Mouse (Mus musculus) olfactory bulb, adult 2 months (tissue): Measurements from ENCODE around the gene Dglucy. TPM values are rescaled to one million over a fixed set of nuclear protein-coding genes. Genes with fewer than 3 reads are reported as not detected.

Source experiments
- H3K27ac ChIP-seq: fragments of 200-500 bp; 2 replicates; pipeline ENCODE4 v1.5.1; 2012; ENCODE audit warnings: low read depth, low read length; ENCODE audit not compliant: insufficient read depth
- H3K4me1 ChIP-seq: fragments of 200-500 bp; 2 replicates; pipeline ENCODE4 v1.6.1; 2012; ENCODE audit warnings: low read length; ENCODE audit not compliant: control insufficient read depth, insufficient read depth
- H3K4me3 ChIP-seq: fragments of 200-500 bp; 2 replicates; pipeline ENCODE4 v1.5.1; 2012; ENCODE audit warnings: mild to moderate bottlenecking, low read depth, low read length, moderate library complexity; ENCODE audit not compliant: insufficient read depth
- CTCF ChIP-seq: fragments of 200-500 bp; IDR thresholded peaks from 2 replicates; pipeline ENCODE4 v1.5.1; 2012; ENCODE audit warnings: low read depth, mild to moderate bottlenecking, low read length, moderate library complexity; ENCODE audit not compliant: insufficient read depth
- POLR2A ChIP-seq: fragments of 200-500 bp; IDR thresholded peaks from 2 replicates; pipeline ENCODE4 v1.6.1; 2012; ENCODE audit warnings: mild to moderate bottlenecking, low read depth, low read length, moderate library complexity; ENCODE audit not compliant: insufficient read depth
- WGBS: fragments of 180-500 bp; shearing (Covaris S2); methylation state at CpG from one replicate; pipeline ENCODE4 v1.1.7; 2018; 5-methylcytosine and 5-hydroxymethylcytosine counted together
- polyA plus RNA-seq: library from polyadenylated mRNA; stranded (reverse); fragments of >200 nt; gene quantifications from 2 replicates; pipeline ENCODE4 v1.2.4, GENCODE M21; 2012; ENCODE audit warnings: low replicate concordance; ENCODE audit not compliant: missing spikeins, insufficient read depth, insufficient read length

Gene Dglucy
- polyA plus RNA-seq, 1 experiment = not detected

DNA sequence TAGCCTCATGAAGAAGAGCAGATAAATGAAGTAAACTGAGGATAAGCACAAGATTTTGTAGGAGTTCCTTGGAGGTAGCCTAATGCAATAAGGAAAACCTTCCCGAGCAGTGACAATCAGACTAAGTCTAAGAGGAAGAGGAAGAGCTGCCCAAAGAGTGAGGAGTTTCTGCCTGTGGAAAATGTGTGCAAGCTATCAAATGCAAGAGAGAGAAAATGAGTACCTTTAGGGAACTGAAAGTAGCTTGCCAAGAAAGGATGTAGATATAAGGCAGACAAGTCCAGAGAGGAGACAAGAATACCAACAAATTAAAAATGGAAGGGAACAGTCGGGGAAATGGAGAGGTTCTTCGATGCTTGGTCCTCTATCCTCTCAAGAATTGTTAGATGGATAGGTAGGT, 106.7 kb downstream of the Dglucy start:
- WGBS = 89% methylated on average over 3 of the region's 3 CpGs
- H3K4me3 ChIP-seq = no peak overlapping the region
- peaks cover 5% of the 10 kb centered on the region; the same call in 1 of the 2 replicates for H3K4me1 ChIP-seq
- H3K27ac ChIP-seq = no peak overlapping the region
- no peak for TF ChIP-seq CTCF
- no peak for TF ChIP-seq POLR2A

DNA sequence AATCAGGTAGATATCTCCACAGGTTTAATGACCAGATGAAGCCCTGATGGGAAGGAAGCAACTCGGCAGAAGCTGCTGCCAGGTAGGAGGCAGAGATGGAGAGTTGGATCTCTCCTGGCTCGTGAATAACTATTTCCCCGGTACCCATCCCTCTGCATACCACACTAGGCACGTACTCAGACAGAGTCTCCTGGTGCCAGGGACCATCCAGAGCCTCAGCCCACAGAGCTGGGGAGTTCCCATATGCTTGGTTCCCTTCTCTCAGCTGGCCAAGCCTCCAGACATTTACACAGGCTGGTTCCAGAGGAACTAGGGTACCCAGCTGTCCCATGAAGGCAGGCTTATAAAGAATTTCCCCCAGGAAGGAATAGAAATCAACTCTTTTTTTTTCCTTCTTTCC, 108.0 kb downstream of the Dglucy start:
- peaks cover 5% of the 10 kb centered on the region; the same call in 1 of the 2 replicates for H3K4me1 ChIP-seq
- TF ChIP-seq CTCF (no peak), POLR2A (no peak)

DNA sequence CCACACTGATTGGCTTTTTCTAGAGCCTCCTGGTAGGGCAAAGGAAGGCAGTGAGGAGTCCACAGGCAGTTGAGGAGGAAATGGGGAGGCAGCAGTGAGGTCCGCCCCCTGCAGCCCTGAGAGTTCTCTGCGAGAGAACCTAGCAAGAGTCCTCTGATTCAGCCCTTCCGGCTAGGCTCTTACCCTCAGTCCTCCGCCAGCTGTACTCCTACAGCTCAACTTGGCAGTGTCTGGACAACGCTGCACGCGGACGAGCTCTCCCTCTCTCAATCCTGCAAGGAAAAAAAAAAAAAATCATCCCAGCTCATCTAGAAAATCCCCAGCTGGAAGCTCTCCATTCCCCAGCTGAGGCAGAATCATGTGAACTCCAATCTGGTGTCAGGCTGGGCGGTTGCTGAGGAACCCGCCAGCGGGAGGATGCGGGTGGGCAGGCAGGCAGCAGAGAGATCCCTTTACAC, 109.0 kb downstream of the Dglucy start:
- TF ChIP-seq CTCF (no peak), POLR2A (no peak)
- WGBS = 9% methylated on average over 12 of the region's 12 CpGs
- Histone ChIP-seq H3K4me3 (peak overlapping the region; percentile 10), H3K4me1 (peaks cover 5% of the 10 kb centered on the region; the same call in 1 of the 2 replicates), H3K27ac (peak overlapping the region; percentile 8; the same call in 1 of the 2 replicates)

More for the DNA sequence above, 108.0 kb downstream of the Dglucy start:
- H3K4me3 ChIP-seq = no peak overlapping the region
- no peak overlapping the region for H3K27ac ChIP-seq
- whole genome bisulfite sequencing = 91% methylated on average over 4 of the region's 4 CpGs

DNA sequence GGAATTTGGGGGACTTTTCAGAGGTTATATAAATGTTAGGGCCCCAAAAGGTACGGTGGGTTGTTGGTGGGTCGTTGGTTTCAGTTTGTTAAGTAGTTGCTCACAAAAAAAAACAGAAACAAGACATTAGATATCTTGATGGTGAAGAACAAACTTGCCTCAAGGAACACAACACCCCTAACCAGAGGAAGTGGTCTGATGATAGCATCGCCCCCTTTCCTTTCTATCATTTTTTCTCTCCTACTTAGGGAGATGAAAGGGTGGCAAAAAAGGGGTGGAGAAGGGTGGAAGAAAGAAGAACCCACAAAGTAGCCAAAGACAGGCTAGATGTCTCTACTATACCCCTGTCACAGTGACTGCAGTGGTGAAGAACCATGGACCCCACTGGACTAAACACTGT, 111.7 kb downstream of the Dglucy start:
- TF ChIP-seq CTCF (no peak), POLR2A (no peak)
- H3K4me3 ChIP-seq = no peak overlapping the region
- 89% methylated on average over 3 of the region's 3 CpGs for WGBS
- H3K27ac ChIP-seq = no peak overlapping the region
- H3K4me1 ChIP-seq = peaks cover 7% of the 10 kb centered on the region; the same call in 1 of the 2 replicates

DNA sequence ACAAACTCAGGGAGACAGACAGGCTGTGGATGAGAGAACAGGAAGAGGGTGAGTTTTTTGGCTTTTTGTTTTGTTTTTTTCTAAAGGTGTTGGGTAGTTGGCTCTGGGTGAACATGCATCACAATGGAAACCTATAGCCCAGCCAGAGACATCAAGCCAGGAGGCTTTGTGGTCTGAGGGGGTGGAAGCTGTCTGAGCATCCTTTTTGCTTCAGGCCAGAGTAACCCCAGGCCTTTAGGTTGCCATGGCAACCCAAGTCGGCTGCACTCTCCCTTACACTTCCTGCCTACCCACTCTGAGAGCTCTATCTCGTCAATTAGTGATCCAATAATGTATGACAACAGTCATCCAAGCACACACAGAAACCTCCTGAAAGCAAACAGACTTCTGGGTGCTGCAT, 116.6 kb downstream of the Dglucy start:
- TF ChIP-seq CTCF = no peak
- no peak for TF ChIP-seq POLR2A
- no peak overlapping the region for H3K4me3 ChIP-seq
- no peak overlapping the region for H3K27ac ChIP-seq
- 8% methylated on average over 2 of the region's 2 CpGs for WGBS
- peaks cover 16% of the 10 kb centered on the region for H3K4me1 ChIP-seq

DNA sequence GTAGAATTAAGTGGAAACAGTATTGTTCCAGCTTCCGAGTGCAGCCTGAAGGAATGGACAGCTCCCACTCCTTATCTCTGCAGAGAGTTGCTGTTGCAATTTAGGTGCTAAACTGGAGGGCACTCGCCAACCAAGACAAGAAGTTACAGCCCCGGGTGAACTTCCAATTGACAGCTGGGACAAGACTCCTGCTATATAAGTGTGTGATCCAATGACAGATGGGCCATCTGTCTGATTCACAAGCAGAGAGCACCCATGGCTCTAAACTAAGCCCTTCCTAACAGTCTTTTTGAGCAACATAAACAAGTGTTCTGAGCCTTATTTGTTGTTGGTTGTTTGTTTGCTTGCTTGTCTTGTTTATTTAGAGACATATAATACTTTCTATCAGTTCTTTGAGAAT, 117.8 kb downstream of the Dglucy start:
- no peak overlapping the region for H3K4me3 ChIP-seq
- peaks cover 16% of the 10 kb centered on the region for H3K4me1 ChIP-seq
- no peak for TF ChIP-seq POLR2A
- no peak for TF ChIP-seq CTCF
- WGBS = 79% methylated on average over 3 of the region's 3 CpGs
- no peak overlapping the region for H3K27ac ChIP-seq

DNA sequence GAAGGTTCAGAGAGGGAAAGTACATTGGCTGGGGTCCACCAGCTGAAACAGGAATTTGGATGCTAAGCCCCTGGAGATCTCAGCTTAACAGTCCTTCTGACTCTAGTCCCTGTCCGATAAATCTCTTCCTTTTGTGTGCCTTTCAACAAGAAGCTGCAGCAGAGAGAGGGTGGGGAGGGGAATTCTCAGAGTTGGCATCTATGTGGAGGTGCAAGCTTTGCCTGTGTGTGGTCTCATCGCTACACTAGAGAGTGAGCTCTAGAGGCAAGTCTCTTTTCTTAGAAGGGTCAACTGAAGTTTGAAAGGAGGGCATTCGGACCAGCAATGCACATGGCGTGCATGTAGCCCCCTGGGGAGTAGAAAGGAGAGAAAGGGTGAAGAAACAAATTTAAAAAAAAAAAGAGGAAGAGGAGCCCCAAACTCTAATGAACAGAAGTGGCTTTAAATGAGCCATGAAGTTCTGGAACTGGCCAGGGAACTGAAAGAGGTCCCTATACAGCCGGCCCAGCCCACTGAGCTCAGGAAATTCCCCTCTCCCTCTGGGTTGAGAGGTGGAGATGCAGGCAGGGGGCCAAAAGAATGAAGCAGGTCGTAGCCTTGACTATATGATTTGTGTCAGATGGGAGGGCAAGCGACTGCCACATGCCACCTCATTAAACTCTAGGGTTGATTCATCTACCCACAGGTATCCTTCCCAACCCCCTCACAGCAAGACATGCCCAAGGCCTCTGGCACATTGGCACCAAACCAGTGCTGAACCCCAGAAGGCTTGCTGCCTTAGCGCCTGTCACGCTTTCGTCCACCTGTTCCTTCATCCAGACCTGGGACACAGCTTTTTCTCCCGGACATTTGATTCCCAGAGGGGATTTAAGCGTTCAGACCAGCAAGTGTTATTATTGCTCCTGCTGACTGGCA, 119.1 kb downstream of the Dglucy start:
- 61% methylated on average over 12 of the region's 12 CpGs for WGBS
- H3K27ac ChIP-seq = no peak overlapping the region

DNA sequence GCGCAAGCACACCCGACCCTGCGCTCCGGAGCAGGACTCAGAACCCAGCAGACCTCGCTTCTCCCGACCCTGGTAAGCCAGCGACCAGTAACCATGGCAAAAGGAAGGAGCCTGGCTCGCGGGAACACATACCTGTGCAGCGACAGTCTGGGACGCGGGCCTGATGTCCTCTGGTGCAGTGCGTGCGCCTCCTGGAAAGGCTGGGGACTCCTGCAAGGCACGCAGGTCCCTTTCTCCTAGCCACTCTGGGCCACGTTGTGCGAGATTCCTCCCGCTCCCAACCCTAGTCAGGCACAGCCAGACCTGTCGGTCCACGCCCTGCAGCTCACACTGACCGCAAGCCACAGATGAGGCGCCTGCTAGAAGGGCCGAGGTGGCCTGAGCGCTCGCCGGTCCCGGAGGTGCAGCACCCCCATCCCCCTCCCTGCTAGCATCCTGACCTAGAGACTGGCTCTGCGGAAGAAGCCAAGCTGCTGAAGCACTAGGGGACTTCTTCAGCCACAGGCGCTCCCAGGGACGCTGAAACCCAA, 120.3 kb downstream of the Dglucy start:
- Histone ChIP-seq H3K27ac (no peak overlapping the region), H3K4me1 (peaks cover 16% of the 10 kb centered on the region), H3K4me3 (peak overlapping the region; percentile 41)
- whole genome bisulfite sequencing = 4% methylated on average over 30 of the region's 30 CpGs
- TF ChIP-seq POLR2A = no peak
- TF ChIP-seq CTCF = no peak

More for the DNA sequence above, 119.1 kb downstream of the Dglucy start:
- TF ChIP-seq CTCF = no peak
- TF ChIP-seq POLR2A = no peak
- Histone ChIP-seq H3K4me3 (no peak overlapping the region), H3K4me1 (peaks cover 16% of the 10 kb centered on the region)

DNA sequence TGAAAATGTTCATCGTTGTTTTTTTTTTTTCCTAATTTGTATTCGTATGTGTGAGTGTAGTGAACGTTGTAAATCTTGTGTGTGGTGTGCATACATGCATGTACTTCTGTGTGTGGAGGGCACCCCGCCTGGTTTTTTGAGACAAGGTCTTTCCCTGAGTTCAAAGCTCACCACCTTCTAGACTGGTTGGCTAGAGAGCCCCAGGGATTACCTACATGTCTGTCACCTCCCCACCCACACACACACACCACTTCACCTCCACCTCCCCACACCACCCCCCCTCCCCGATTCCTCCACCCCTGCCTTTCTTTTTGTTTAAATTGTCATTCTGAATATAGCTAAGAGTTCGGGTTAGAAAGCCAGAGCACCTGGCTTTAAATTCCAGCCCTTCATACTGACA, 122.0 kb downstream of the Dglucy start:
- no peak overlapping the region for H3K4me3 ChIP-seq
- H3K4me1 ChIP-seq = peaks cover 13% of the 10 kb centered on the region
- 73% methylated on average over 6 of the region's 6 CpGs for WGBS
- H3K27ac ChIP-seq = no peak overlapping the region
- TF ChIP-seq CTCF (no peak), POLR2A (no peak)
